Mouse (Mus musculus): ENCODE measurements around the gene 1700021F05Rik. TPM values are rescaled to one million over a fixed set of nuclear protein-coding genes. Genes with fewer than 3 reads are reported as not detected.
A peak's percentile ranks its signal among the peaks of the same experiment; 100 is the strongest.

1700021F05Rik gene
- total RNA-seq (2021) = 10 to 100 TPM; 41.3 to 44.9 TPM
- long read RNA-seq, experiment 1, transcript 1700021F05Rik-202 (4 exons, 860 nt) = major isoform, 24 of 36 reads
- long read RNA-seq, experiment 1, partial matches to known transcripts = 11 of 36 reads
- long read RNA-seq, experiment 1, other reads (novel, unspliced or antisense) = 1 of 36 reads
- long read RNA-seq, experiment 2, transcript 1700021F05Rik-202 (4 exons, 860 nt) = major isoform, 37 of 45 reads
- long read RNA-seq, experiment 2, partial matches to known transcripts = 8 of 45 reads
- long read RNA-seq, experiment 2, other reads (novel, unspliced or antisense) = 0 of 45 reads

DNA sequence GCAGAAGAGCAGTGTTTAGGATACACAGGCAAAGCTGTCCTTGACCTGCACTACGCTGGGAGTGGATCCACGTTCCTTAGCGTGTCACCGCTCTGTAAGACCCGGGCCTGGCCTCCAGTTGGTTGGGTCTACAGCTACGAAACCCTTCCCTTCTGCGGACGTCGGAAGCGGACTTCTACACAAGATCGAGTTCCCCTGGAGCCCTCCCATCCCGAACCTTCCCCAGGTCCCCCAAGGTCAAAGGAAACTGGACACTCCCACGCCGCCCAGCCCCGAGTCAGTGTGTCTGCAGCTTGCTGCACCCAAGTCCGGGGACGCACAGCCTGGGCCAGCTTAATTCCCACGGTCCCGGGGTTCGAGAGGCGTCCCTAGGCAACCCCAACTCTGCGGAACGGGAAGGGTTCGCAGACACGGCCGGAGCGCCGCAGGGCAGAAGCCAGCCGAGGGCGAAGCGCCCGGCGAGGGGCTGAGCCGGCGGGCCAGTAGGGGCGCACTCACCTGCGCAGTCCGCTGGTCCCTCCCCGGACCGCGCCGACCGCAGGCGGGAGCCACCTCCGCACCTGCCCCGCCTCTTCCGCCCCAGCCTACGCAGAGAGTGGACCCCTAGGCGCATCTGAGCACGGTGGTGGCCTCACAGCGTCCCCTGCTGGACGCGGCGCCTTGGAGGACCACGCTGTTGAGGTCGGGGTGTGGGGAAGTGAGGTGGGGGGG is at the start of gene 1700021F05Rik:
Gene 1700021F05Rik, minus strand, starts transcription at position 553 of the 711 bp plus-strand sequence.
- peak; percentile 94 to 96 for DNase-seq (ENCODE audit: low spot score in 2 of 2)
- Histone ChIP-seq H3K4me3 (peak within 1 kb of the TSS; percentile 90), H3K27ac (peak within 1 kb of the TSS; percentile 93)
- peak; percentile 85 for TF ChIP-seq CTCF (conservative IDR thresholded peaks at IDR 0.05)

GRCm38 (mm10) chr10:43588470-43589177 is 47.8 kb upstream of the 1700021F05Rik start:
- H3K4me3 ChIP-seq = no peak overlapping the region
- H3K27ac ChIP-seq = no peak overlapping the region
- TF ChIP-seq CTCF (conservative IDR thresholded peaks at IDR 0.05) = no peak
- DNase-seq (ENCODE audit: low spot score in 2 of 2) = no peak

- H3K27ac ChIP-seq = no peak overlapping the region
- no peak overlapping the region for H3K4me3 ChIP-seq
- no peak for DNase-seq (ENCODE audit: low spot score in 2 of 2)
- TF ChIP-seq CTCF (conservative IDR thresholded peaks at IDR 0.05) = no peak
These were observed 43.7 kb upstream of the 1700021F05Rik start for GRCm38 (mm10) chr10:43584538-43584937.

- TF ChIP-seq CTCF (conservative IDR thresholded peaks at IDR 0.05) = no peak
- Histone ChIP-seq H3K27ac (no peak overlapping the region), H3K4me3 (no peak overlapping the region; the same call in 1 of the 2 replicates)
- DNase-seq (ENCODE audit: low spot score in 2 of 2) = no peak
These were observed 40.5 kb upstream of the 1700021F05Rik start for GRCm38 (mm10) chr10:43581260-43581659.

DNA sequence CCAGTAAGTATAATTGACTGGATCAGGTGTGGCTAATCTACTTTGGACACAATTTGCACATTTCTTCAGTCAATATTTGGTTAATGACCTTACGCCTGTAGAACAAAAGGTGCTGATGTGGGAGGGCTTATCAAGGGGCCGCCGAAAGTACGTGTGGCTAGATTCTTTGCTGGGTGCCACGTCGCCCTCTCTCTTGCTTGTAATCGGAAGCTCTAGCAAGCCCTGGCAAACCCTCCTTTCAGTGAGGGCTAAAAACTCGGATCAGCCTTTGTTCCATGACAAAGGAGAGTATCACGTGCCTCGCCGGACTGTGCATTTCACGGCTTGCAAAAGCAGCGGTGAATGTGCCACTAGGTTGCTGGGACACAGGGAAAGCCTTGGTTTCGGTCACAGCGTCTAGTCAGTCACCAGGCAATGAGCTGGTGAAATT is 39.9 kb upstream of the 1700021F05Rik start:
- TF ChIP-seq CTCF (conservative IDR thresholded peaks at IDR 0.05) = no peak
- DNase-seq (ENCODE audit: low spot score in 2 of 2) = no peak
- Histone ChIP-seq H3K27ac (no peak overlapping the region), H3K4me3 (peak overlapping the region; percentile 38)

- Histone ChIP-seq H3K4me3 (peak overlapping the region; percentile 60), H3K27ac (no peak overlapping the region)
- DNase-seq (ENCODE audit: low spot score in 2 of 2) = no peak
- no peak for TF ChIP-seq CTCF (conservative IDR thresholded peaks at IDR 0.05)
These were observed 38.8 kb upstream of the 1700021F05Rik start for GRCm38 (mm10) chr10:43579381-43580261.

GRCm38 (mm10) chr10:43578754-43579380 is 38.1 kb upstream of the 1700021F05Rik start:
- no peak for TF ChIP-seq CTCF (conservative IDR thresholded peaks at IDR 0.05)
- DNase-seq (ENCODE audit: low spot score in 2 of 2) = no peak
- H3K27ac ChIP-seq = no peak overlapping the region
- peak overlapping the region; percentile 60 for H3K4me3 ChIP-seq

DNA sequence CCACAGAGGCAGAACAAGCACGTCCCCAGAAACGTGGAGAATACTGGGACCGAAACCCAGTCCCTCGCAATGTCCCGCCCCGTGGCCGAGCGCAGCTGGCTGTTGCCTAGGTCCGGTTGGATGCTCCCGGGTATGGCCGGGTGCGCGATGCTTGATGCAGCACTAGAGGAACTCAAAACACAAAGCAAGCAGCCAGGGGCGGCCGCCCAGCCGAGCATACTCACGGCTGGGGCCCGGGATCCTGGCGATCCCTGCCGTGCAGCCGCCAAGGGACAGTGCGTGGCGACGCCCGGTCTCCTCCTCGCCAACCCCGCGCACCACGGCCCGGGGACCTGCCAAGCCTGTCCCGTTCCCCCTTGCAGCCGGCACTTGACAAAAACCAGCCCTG is 37.6 kb upstream of the 1700021F05Rik start:
- no peak for DNase-seq (ENCODE audit: low spot score in 2 of 2)
- Histone ChIP-seq H3K4me3 (peak overlapping the region; percentile 60), H3K27ac (no peak overlapping the region)
- TF ChIP-seq CTCF (conservative IDR thresholded peaks at IDR 0.05) = no peak

GRCm38 (mm10) chr10:43577997-43578331 is 37.2 kb upstream of the 1700021F05Rik start, which contains the start of gene Cd24a:
Gene Cd24a (plus strand): TSS chr10:43578284.
- DNase-seq (ENCODE audit: low spot score in 2 of 2) = no peak
- TF ChIP-seq CTCF (conservative IDR thresholded peaks at IDR 0.05) = no peak
- Histone ChIP-seq H3K4me3 (peak within 1 kb of the TSS; percentile 60), H3K27ac (no peak within 1 kb of the TSS)

DNA sequence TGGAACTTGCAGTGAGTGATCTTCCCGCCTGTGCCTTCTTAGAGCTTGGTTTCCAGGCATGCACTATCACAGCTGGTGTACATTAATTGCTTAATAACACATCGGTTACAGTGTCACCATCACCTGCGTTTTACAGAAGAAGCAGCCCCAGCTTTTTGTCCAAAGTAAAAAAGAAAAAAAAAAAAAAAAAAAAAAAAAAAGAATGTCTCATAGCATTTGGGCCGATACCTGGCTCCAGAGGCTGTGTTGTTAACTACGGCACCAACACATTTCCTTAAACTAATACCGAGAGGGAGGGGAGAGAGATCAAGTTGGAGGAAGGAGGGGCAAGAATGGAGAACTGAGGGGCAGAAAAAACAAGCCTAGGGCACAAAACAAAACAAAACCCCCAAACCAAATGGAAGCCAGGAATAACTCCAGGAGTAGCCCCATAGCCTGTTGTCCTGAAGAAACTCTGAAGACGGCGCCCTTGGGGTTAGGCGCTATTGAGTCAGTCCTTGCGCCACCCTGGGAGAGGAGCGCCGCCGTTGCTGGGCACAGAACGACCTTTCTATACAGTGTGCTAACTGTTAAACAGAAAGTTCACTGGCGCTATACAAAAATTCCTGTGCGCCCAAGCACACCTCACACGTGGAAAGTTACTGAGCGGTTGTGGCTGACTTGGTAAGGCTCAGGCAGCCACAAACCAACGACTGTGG is 36.7 kb upstream of the 1700021F05Rik start:
- H3K27ac ChIP-seq = no peak overlapping the region
- TF ChIP-seq CTCF (conservative IDR thresholded peaks at IDR 0.05) = no peak
- no peak for DNase-seq (ENCODE audit: low spot score in 2 of 2)
- no peak overlapping the region; the same call in 1 of the 2 replicates for H3K4me3 ChIP-seq

- no peak overlapping the region for H3K4me3 ChIP-seq
- DNase-seq (ENCODE audit: low spot score in 2 of 2) = peak; percentile 73 to 86
- no peak overlapping the region for H3K27ac ChIP-seq
- TF ChIP-seq CTCF (conservative IDR thresholded peaks at IDR 0.05) = peak; percentile 90
These were observed 34.2 kb upstream of the 1700021F05Rik start for GRCm38 (mm10) chr10:43574956-43575355.
